Mouse (Mus musculus): ENCODE data around the gene Dlk2. TPM values are rescaled to one million over a fixed set of nuclear protein-coding genes. Genes with fewer than 3 reads are reported as not detected.

Dlk2 gene
- polyA plus RNA-seq, 1 experiment from 2014 or later: 1.7 TPM

DNA sequence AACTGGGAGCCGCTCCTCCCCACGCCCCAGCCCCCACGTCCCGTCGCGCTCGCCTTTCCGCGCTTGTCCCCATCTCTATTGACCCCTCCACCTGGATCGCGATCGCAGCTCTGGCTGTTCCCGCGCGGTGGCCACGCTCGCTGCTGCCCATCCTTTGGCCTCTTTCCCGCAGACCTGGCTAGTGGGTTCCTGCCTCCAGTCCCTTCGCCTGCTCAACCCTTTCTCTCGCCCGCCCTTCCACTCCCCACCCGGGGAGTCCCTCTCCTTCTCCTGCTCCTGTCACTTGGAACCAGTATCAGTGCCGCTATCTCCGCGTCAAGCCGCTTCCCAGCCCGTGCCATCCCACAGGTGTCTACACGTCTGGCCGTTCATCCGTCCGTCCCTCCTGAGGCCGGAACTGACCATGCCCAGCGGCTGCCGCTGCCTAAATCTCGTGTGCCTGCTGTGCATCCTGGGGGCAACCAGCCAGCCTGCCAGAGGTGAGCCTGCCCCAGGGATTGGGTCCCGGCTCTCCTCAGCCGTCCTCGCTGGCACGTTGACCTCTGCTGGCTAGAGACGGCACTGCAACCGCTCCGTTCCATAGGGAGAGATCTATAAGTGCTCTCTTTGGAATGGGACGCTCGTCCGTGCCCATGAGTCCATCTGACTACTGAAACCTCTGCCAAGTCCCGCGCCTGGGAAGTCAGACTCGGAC lies 1.1 kb downstream of the Dlk2 start:
- Histone ChIP-seq H3K27me3 (peaks cover 50% of the 10 kb centered on the region), H3K4me3 (peak overlapping the region; percentile 49), H3K36me3 (no peaks in the 10 kb centered on the region), H3K9me3 (no peaks in the 10 kb centered on the region), H3K9ac (peak overlapping the region; percentile 48), H3K27ac (no peak overlapping the region), H3K4me1 (peaks cover 14% of the 10 kb centered on the region), H3K4me2 (peak overlapping the region; percentile 99)
- peak; percentile 81 for ATAC-seq (ENCODE audit: borderline replicate concordance, extremely low read depth, low FRiP score, low TSS enrichment)
- WGBS: under 1% methylated on average over 48 of the region's 48 CpGs

DNA sequence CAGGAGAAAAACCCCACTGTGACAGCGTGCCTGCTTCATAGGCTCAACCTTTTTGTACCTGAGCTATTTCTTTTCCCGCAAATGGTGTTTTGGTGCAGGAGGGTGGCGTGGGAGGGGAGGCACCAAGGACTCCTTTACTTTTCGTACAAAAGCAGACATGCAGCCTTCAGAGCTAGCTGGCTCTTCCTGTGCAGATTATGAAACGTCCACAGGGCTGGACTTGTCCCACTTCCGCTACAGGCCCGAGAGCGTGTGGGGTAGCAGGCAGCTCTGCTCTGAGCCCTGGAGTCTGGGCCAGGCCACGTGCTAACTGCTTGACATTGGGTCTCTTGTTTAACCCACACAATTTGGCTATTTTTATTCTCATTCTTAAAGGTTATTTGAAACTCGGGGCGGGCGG lies 4.7 kb downstream of the Dlk2 start:
- Histone ChIP-seq H3K4me2 (no peak overlapping the region), H3K36me3 (no peaks in the 10 kb centered on the region), H3K9ac (no peak overlapping the region), H3K4me3 (no peak overlapping the region), H3K27me3 (peaks cover 22% of the 10 kb centered on the region), H3K9me3 (no peaks in the 10 kb centered on the region), H3K27ac (no peak overlapping the region), H3K4me1 (peaks cover 14% of the 10 kb centered on the region)
- ATAC-seq (ENCODE audit: borderline replicate concordance, extremely low read depth, low FRiP score, low TSS enrichment): no peak
- WGBS: 66% methylated on average over 12 of the region's 12 CpGs

DNA sequence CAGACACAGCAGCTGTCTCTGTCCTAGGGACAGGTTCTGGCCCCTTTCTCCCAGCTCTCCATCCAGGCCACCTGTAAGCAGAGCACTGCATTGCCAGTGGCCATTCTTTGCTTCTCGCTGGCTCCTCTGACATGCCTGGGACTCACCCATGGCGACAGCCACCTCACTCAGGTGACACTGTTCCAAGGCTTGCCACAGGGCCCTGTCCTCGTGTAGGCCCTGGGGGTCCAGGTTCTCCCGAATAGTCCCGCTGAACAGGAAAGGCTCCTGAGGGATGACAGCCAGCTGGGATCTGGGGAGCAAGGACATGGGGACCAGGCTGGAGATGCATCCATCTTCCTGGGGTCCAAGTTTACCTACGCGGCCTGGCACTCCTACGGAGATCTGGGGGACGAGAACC lies 7.0 kb downstream of the Dlk2 start:
- H3K4me2 ChIP-seq: no peak overlapping the region
- H3K9me3 ChIP-seq: no peaks in the 10 kb centered on the region
- no peaks in the 10 kb centered on the region for H3K4me1 ChIP-seq
- no peaks in the 10 kb centered on the region for H3K36me3 ChIP-seq
- H3K27me3 ChIP-seq: peaks cover 6% of the 10 kb centered on the region; the same call in 1 of the 2 replicates
- no peak overlapping the region for H3K9ac ChIP-seq
- no peak overlapping the region for H3K27ac ChIP-seq
- no peak overlapping the region for H3K4me3 ChIP-seq
- 85% methylated on average over 9 of the region's 9 CpGs for WGBS
- no peak for ATAC-seq (ENCODE audit: borderline replicate concordance, extremely low read depth, low FRiP score, low TSS enrichment)

DNA sequence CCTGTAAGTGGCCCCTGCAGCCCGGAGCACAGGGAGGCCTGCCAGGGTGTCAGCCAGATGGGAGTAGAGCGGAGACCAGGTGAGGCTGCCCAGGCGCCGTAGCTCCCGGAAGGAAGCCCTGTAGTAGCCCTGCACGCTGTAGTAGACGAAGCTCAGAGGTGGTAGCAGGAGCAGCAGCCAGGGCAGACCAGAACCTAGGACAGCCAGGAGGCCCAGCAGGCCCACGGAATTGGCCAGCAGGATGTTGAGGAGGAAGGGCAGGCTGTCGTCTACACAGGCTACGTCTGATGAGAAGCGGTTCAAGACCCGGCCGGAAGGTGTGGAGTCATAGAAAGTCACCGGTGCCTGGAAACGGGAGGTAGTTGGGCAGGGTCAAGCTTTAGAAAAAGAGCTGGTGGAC lies 9.7 kb downstream of the Dlk2 start:
- Histone ChIP-seq H3K9me3 (no peaks in the 10 kb centered on the region), H3K4me3 (no peak overlapping the region), H3K9ac (no peak overlapping the region), H3K4me2 (no peak overlapping the region), H3K27me3 (no peaks in the 10 kb centered on the region), H3K27ac (no peak overlapping the region), H3K4me1 (no peaks in the 10 kb centered on the region), H3K36me3 (no peaks in the 10 kb centered on the region)
- no peak for ATAC-seq (ENCODE audit: borderline replicate concordance, extremely low read depth, low FRiP score, low TSS enrichment)
- WGBS: 87% methylated on average over 15 of the region's 15 CpGs

DNA sequence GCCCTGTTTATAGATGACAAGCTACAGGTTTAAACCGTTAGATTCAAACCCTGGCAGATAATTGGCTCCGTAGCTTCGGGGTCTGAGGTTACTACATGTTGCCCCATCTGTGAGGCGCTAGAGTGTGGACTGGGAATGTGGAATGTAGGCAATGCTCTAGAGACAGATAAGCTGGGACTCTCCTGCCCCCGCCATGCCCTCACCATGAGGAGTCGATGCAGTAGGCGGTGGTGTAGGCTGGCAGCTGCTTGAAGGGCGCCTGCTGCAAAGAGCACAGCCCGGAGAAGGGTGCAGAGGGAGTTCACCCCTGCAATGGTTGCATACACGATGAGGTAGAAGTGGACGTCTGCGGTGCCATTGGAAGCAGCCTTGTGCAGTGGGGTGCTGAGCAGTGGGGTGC lies 12.6 kb downstream of the Dlk2 start:
- H3K9ac ChIP-seq: no peak overlapping the region
- no peak overlapping the region for H3K4me2 ChIP-seq
- 61% methylated on average over 12 of the region's 12 CpGs for WGBS
- no peaks in the 10 kb centered on the region for H3K36me3 ChIP-seq
- no peak for ATAC-seq (ENCODE audit: borderline replicate concordance, extremely low read depth, low FRiP score, low TSS enrichment)
- H3K4me3 ChIP-seq: no peak overlapping the region
- no peaks in the 10 kb centered on the region for H3K4me1 ChIP-seq
- no peak overlapping the region for H3K27ac ChIP-seq
- H3K9me3 ChIP-seq: no peaks in the 10 kb centered on the region
- H3K27me3 ChIP-seq: no peaks in the 10 kb centered on the region

DNA sequence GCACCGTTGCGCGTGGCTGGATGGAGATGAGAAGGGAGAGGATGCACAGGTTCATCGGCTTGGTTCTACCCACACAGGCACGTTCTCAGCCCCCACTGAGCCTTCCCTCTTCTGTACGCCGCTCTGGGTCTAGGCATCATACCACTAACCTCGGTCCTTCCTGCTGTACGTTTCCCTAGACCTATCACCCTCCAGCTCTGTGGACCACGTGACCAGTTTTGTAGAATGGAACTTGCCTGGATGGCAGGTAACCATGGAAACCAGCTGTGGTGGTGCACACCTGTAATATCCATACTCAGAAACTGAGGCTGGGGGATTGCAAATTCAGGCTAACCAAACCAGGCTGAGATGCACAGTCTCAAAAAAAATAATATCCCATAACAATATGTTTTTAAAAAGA lies 13.3 kb downstream of the Dlk2 start:
- H3K9ac ChIP-seq: no peak overlapping the region
- 79% methylated on average over 10 of the region's 10 CpGs for WGBS
- no peak overlapping the region for H3K4me3 ChIP-seq
- H3K9me3 ChIP-seq: no peaks in the 10 kb centered on the region
- H3K4me2 ChIP-seq: no peak overlapping the region
- no peak overlapping the region for H3K27ac ChIP-seq
- no peaks in the 10 kb centered on the region for H3K27me3 ChIP-seq
- ATAC-seq (ENCODE audit: borderline replicate concordance, extremely low read depth, low FRiP score, low TSS enrichment): no peak
- H3K36me3 ChIP-seq: no peaks in the 10 kb centered on the region
- H3K4me1 ChIP-seq: no peaks in the 10 kb centered on the region

DNA sequence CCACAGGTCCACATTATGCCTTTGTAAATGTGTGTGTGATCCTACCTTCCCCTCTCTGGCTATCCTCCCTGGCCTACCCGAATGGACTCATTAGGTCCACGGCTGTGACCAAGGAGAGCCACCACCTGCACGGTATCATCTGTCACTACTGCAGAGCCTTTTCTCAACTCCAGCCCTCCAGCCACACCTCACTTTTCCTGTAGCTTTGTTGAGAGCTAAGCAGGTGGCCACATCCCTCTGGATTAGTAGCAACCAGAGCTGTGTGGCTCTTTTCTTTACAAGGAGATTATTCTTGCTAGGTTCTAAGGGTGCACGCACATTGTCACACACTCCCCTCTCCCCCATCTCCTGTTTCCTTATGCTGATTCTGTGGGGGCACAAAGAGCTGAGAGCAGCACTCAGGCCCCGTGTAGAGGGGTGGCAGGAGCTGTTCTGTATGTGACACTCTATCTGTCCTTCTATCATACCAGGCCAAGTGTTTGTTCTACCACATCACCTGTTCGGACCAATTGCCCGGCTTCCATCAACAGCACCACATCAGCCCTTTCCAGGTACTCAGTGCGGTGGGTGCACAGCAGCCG lies 16.0 kb downstream of the Dlk2 start:
- Histone ChIP-seq H3K4me2 (no peak overlapping the region), H3K36me3 (no peaks in the 10 kb centered on the region), H3K4me1 (no peaks in the 10 kb centered on the region), H3K4me3 (no peak overlapping the region), H3K9ac (no peak overlapping the region), H3K27ac (no peak overlapping the region), H3K27me3 (no peaks in the 10 kb centered on the region), H3K9me3 (no peaks in the 10 kb centered on the region)
- no peak for ATAC-seq (ENCODE audit: borderline replicate concordance, extremely low read depth, low FRiP score, low TSS enrichment)
- WGBS: 83% methylated on average over 9 of the region's 9 CpGs

DNA sequence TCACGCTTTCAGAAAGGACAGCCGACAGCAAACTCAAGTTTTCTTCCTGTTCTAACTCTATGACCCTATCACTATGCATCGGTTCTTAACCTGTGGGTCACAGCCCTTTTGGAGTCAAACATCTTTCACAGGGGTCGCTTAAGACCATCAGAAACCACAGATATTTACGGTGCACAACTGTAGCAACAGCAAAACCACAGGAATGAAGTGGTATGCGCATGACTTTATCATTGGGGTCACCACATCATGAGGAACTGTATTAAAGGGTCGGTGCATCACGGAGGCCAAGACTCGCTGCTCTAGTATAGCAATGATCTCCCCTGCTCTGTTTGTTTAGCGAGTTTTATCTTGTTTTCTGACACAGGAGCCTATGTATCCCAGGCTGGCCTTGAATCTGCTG lies 18.6 kb downstream of the Dlk2 start:
- H3K9ac ChIP-seq: no peak overlapping the region
- no peaks in the 10 kb centered on the region for H3K9me3 ChIP-seq
- no peaks in the 10 kb centered on the region for H3K36me3 ChIP-seq
- H3K4me1 ChIP-seq: no peaks in the 10 kb centered on the region
- whole genome bisulfite sequencing: 86% methylated on average over 10 of the region's 10 CpGs
- no peak overlapping the region for H3K27ac ChIP-seq
- no peak overlapping the region for H3K4me2 ChIP-seq
- no peaks in the 10 kb centered on the region for H3K27me3 ChIP-seq
- H3K4me3 ChIP-seq: no peak overlapping the region
- no peak for ATAC-seq (ENCODE audit: borderline replicate concordance, extremely low read depth, low FRiP score, low TSS enrichment)

DNA sequence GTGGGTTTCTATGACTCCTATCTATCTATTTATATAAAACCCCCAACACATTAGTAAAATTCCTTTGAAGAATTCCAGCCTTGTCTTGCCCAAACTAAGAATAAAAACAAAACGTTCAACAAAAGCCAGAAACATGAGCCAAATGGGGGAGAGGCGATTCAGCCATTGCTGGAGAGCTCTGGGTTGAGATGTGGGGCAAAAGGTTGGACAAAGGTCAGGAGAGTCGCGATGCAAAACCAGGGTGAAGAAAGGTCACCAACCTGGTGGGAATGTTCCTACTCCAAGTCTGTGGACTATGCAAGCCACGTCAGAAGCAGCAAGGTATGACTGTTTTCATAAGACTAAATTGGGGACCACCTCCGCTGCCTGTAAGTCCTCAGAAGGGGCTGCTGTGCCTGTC lies 23.3 kb downstream of the Dlk2 start:
- H3K4me1 ChIP-seq: no peaks in the 10 kb centered on the region
- WGBS: 56% methylated on average over 6 of the region's 6 CpGs
- ATAC-seq (ENCODE audit: borderline replicate concordance, extremely low read depth, low FRiP score, low TSS enrichment): no peak

DNA sequence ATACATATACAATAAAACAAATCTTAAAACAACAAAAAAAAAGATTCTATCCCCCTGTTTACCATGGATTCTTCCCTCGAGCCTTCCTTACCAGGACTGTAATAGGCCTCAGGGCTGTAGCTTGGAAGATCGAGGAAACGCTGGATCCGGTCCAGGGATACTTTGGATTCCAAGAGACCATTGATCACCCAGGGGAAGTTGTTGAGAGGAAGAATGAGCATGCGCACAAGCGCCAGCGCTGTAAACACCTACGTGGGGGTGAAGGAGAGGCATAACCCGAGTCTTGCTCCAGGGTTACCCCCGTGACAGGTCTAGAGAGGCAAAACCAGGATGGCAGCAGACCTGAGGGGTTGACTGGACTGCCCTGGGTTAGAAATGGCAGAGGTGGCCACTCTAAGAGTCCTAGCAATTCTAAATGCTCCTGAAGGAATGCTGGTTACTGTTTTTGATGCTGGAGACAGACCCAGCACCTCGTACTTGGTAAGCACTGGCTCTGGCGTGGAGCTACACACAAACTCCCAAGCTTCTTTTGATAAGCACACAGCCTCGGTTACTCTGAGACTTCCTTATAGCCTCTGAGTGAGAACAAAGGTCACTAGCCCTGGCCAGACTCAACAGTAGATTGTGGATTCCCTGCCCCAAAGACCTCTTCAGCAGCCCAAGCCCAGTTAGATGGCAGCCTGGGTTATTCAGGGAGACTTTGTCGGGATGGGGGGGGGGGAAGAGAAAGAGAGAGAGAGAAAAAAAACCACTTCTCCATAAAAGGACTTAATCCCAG lies 25.0 kb downstream of the Dlk2 start:
- 82% methylated on average over 14 of the region's 14 CpGs for WGBS
- H3K27me3 ChIP-seq: no peaks in the 10 kb centered on the region
- H3K27ac ChIP-seq: no peak overlapping the region
- H3K9ac ChIP-seq: no peak overlapping the region
- 0 out of 2 replicates have a peak, but pooled peaks cover 8% of the 10 kb centered on the region for H3K36me3 ChIP-seq
- H3K4me1 ChIP-seq: peaks cover 4% of the 10 kb centered on the region; the same call in 1 of the 2 replicates
- no peak overlapping the region for H3K4me2 ChIP-seq
- no peaks in the 10 kb centered on the region for H3K9me3 ChIP-seq
- no peak overlapping the region for H3K4me3 ChIP-seq
- ATAC-seq (ENCODE audit: borderline replicate concordance, extremely low read depth, low FRiP score, low TSS enrichment): no peak

More for the DNA sequence above, 23.3 kb downstream of the Dlk2 start:
- Histone ChIP-seq H3K27ac (no peak overlapping the region), H3K27me3 (no peaks in the 10 kb centered on the region), H3K4me3 (no peak overlapping the region), H3K9ac (no peak overlapping the region), H3K36me3 (0 out of 2 replicates have a peak, but pooled peaks cover 8% of the 10 kb centered on the region), H3K9me3 (no peaks in the 10 kb centered on the region), H3K4me2 (no peak overlapping the region)

DNA sequence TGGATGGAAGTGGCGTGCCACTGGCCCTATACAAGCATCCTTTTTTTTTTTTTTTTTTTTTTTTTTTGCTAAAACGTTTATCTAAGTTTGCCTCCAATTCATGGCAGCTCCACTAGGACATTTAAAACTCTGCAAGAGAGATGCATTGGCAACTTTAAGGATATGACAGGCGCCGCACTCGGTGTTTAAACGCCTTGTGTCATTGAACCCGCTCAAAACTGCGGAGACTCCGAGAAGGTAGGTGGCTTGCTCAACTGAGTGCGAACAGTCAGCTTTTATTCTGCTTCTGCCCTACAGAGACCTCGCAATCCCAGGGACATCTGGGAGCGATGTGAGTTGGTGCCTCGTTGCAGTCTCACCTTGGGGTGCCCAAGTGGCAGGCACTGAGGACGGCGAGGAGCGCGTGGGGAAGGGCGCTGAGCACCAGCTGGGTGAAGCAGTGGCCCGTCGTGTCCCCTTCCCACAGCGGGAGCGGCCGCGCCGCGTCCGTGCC lies 30.2 kb downstream of the Dlk2 start:
- peak overlapping the region; percentile 86 for H3K4me3 ChIP-seq
- 2% methylated on average over 27 of the region's 27 CpGs for WGBS
- no peak for ATAC-seq (ENCODE audit: borderline replicate concordance, extremely low read depth, low FRiP score, low TSS enrichment)

More for the DNA sequence above, 30.2 kb downstream of the Dlk2 start:
- Histone ChIP-seq H3K9me3 (no peaks in the 10 kb centered on the region), H3K4me1 (peaks cover 8% of the 10 kb centered on the region; the same call in 1 of the 2 replicates), H3K27ac (peak overlapping the region; percentile 95), H3K9ac (peak overlapping the region; percentile 91), H3K4me2 (peak overlapping the region; percentile 88), H3K36me3 (0 out of 2 replicates have a peak, but pooled peaks cover 8% of the 10 kb centered on the region), H3K27me3 (no peaks in the 10 kb centered on the region)

Measured in lung, embryonic 15.5 days (tissue).